Mouse (Mus musculus) heart, embryonic 11.5 days (tissue): ENCODE data around the gene Tekt5. TPM values are rescaled to one million over a fixed set of nuclear protein-coding genes. Genes with fewer than 3 reads are reported as not detected.

Experiments
- ATAC-seq: fragments of 200-750 bp; cut with Nextera tagmentation; replicated peaks from 2 replicates; pipeline ENCODE4 v1.8.0; 2017; ENCODE audit warnings: moderate library complexity; ENCODE audit not compliant: insufficient number of reproducible peaks, low FRiP score, low TSS enrichment
- H3K27ac ChIP-seq: fragments of 300-500 bp; sonication (generic); 2 replicates; pipeline ENCODE4 v1.5.1; 2014; ENCODE audit warnings: mild to moderate bottlenecking, low read depth, low read length
- H3K27me3 ChIP-seq: fragments of 300-500 bp; sonication (generic); 2 replicates; pipeline ENCODE4 v1.6.1; 2014; ENCODE audit warnings: mild to moderate bottlenecking, low read length, mixed read lengths; ENCODE audit not compliant: control insufficient read depth, insufficient read depth
- H3K36me3 ChIP-seq: fragments of 300-500 bp; sonication (generic); 2 replicates; pipeline ENCODE4 v1.6.1; 2014; ENCODE audit warnings: mild to moderate bottlenecking, low read length, moderate library complexity, mixed read lengths; ENCODE audit not compliant: control insufficient read depth, insufficient read depth
- H3K4me1 ChIP-seq: fragments of 300-500 bp; sonication (generic); 2 replicates; pipeline ENCODE4 v1.6.1; 2014; ENCODE audit warnings: low read length; ENCODE audit not compliant: control insufficient read depth, insufficient read depth
- H3K4me2 ChIP-seq: fragments of 300-500 bp; sonication (generic); 2 replicates; pipeline ENCODE4 v1.6.1; 2014; ENCODE audit warnings: mild to moderate bottlenecking, moderate library complexity
- H3K4me3 ChIP-seq: fragments of 300-500 bp; sonication (generic); 2 replicates; pipeline ENCODE4 v1.5.1; 2014; ENCODE audit warnings: low read depth, low read length
- H3K9ac ChIP-seq: fragments of 300-500 bp; sonication (generic); 2 replicates; pipeline ENCODE4 v1.6.1; 2014; ENCODE audit warnings: mild to moderate bottlenecking, low read depth, low read length, moderate library complexity
- H3K9me3 ChIP-seq: fragments of 300-500 bp; sonication (generic); replicated peaks from 2 replicates; pipeline ENCODE4 v1.6.1; 2016; ENCODE audit warnings: low read length; ENCODE audit not compliant: control insufficient read depth
- WGBS: fragments of 180-500 bp; shearing (Covaris S2); extraction: QIAGEN DNeasy Blood & Tissue Kit; methylation state at CpG from one replicate; pipeline ENCODE4 v1.1.7; 2014; ENCODE audit not compliant: insufficient replicate concordance; 5-methylcytosine and 5-hydroxymethylcytosine counted together
- polyA plus RNA-seq: library from polyadenylated mRNA; unstranded; fragments of >200 nt; fragmentation: Nextera tagmentation; extraction: Ambion mirVana; gene quantifications from 2 replicates; pipeline ENCODE4 v1.2.1, GENCODE M21; 2014

Tekt5 gene
- polyA plus RNA-seq, 1 experiment from 2014 or later: 0.23 TPM

- peak; percentile 32; the same call in 1 of the 2 replicates for ATAC-seq
- H3K27ac ChIP-seq: no peak overlapping the region
- no peaks in the 10 kb centered on the region for H3K9me3 ChIP-seq
- no peak overlapping the region for H3K4me3 ChIP-seq
- peaks cover 18% of the 10 kb centered on the region for H3K4me1 ChIP-seq
- no peak overlapping the region for H3K9ac ChIP-seq
- H3K4me2 ChIP-seq: peak overlapping the region; percentile 33
- H3K27me3 ChIP-seq: no peaks in the 10 kb centered on the region
- 44% methylated on average over 9 of the region's 9 CpGs for WGBS
- H3K36me3 ChIP-seq: no peaks in the 10 kb centered on the region
These were observed 44.1 kb downstream of the Tekt5 start for GRCm38 (mm10) chr16:10351050-10351636.

- Histone ChIP-seq H3K4me3 (no peak overlapping the region), H3K9me3 (no peaks in the 10 kb centered on the region), H3K27me3 (no peaks in the 10 kb centered on the region), H3K4me1 (peaks cover 14% of the 10 kb centered on the region), H3K27ac (no peak overlapping the region), H3K36me3 (no peaks in the 10 kb centered on the region), H3K4me2 (no peak overlapping the region), H3K9ac (0 out of 2 replicates have a peak overlapping the region, but pooled peaks have one; percentile 10)
- ATAC-seq: no peak
- 66% methylated on average over 10 of the region's 10 CpGs for WGBS
These were observed 45.4 kb downstream of the Tekt5 start for GRCm38 (mm10) chr16:10349876-10350275.

- H3K4me2 ChIP-seq: no peak overlapping the region
- WGBS: 55% methylated on average over 5 of the region's 5 CpGs
- no peak overlapping the region for H3K27ac ChIP-seq
- no peaks in the 10 kb centered on the region for H3K9me3 ChIP-seq
- no peaks in the 10 kb centered on the region for H3K36me3 ChIP-seq
- no peaks in the 10 kb centered on the region for H3K27me3 ChIP-seq
- H3K4me1 ChIP-seq: peaks cover 14% of the 10 kb centered on the region
- no peak overlapping the region for H3K4me3 ChIP-seq
- H3K9ac ChIP-seq: 0 out of 2 replicates have a peak overlapping the region, but pooled peaks have one; percentile 10
- ATAC-seq: no peak
These were observed 45.9 kb downstream of the Tekt5 start for GRCm38 (mm10) chr16:10349436-10349835.

- 81% methylated on average over 7 of the region's 7 CpGs for WGBS
- H3K9me3 ChIP-seq: no peaks in the 10 kb centered on the region
- no peak overlapping the region for H3K9ac ChIP-seq
- no peak overlapping the region for H3K27ac ChIP-seq
- H3K4me3 ChIP-seq: no peak overlapping the region
- no peak for ATAC-seq
- peaks cover 14% of the 10 kb centered on the region for H3K4me1 ChIP-seq
- no peak overlapping the region for H3K4me2 ChIP-seq
- no peaks in the 10 kb centered on the region for H3K27me3 ChIP-seq
- no peaks in the 10 kb centered on the region for H3K36me3 ChIP-seq
These were observed 47.7 kb downstream of the Tekt5 start for GRCm38 (mm10) chr16:10347551-10347950.

- H3K4me2 ChIP-seq: no peak overlapping the region
- no peaks in the 10 kb centered on the region for H3K9me3 ChIP-seq
- no peak overlapping the region for H3K4me3 ChIP-seq
- no peaks in the 10 kb centered on the region for H3K36me3 ChIP-seq
- 67% methylated on average over 4 of the region's 4 CpGs for WGBS
- no peaks in the 10 kb centered on the region for H3K27me3 ChIP-seq
- no peak for ATAC-seq
- no peak overlapping the region for H3K27ac ChIP-seq
- peaks cover 11% of the 10 kb centered on the region for H3K4me1 ChIP-seq
- H3K9ac ChIP-seq: no peak overlapping the region
These were observed 54.2 kb downstream of the Tekt5 start for GRCm38 (mm10) chr16:10341110-10341509.

GRCm38 (mm10) chr16:10339930-10340329 is 55.4 kb downstream of the Tekt5 start:
- H3K27ac ChIP-seq: no peak overlapping the region
- no peak for ATAC-seq
- H3K4me1 ChIP-seq: peaks cover 11% of the 10 kb centered on the region
- no peaks in the 10 kb centered on the region for H3K9me3 ChIP-seq
- no peaks in the 10 kb centered on the region for H3K27me3 ChIP-seq
- H3K4me2 ChIP-seq: no peak overlapping the region
- no peak overlapping the region for H3K4me3 ChIP-seq
- WGBS: 91% methylated on average over 10 of the region's 10 CpGs
- no peaks in the 10 kb centered on the region for H3K36me3 ChIP-seq
- no peak overlapping the region for H3K9ac ChIP-seq

- Histone ChIP-seq H3K27ac (no peak overlapping the region), H3K9ac (peak overlapping the region; percentile 22; the same call in 1 of the 2 replicates), H3K27me3 (no peaks in the 10 kb centered on the region), H3K9me3 (no peaks in the 10 kb centered on the region), H3K4me1 (peaks cover 11% of the 10 kb centered on the region), H3K4me3 (no peak overlapping the region), H3K36me3 (no peaks in the 10 kb centered on the region), H3K4me2 (no peak overlapping the region)
- WGBS: 83% methylated on average over 5 of the region's 5 CpGs
- ATAC-seq: no peak
These were observed 56.7 kb downstream of the Tekt5 start for GRCm38 (mm10) chr16:10338601-10339000.

GRCm38 (mm10) chr16:10337422-10338197 is 57.7 kb downstream of the Tekt5 start:
- peak; percentile 39; the same call in 1 of the 2 replicates for ATAC-seq

More at GRCm38 (mm10) chr16:10337422-10338197, 57.7 kb downstream of the Tekt5 start:
- Histone ChIP-seq H3K27ac (peak overlapping the region; percentile 50), H3K36me3 (no peaks in the 10 kb centered on the region), H3K4me2 (no peak overlapping the region), H3K4me3 (no peak overlapping the region), H3K9ac (no peak overlapping the region), H3K27me3 (no peaks in the 10 kb centered on the region), H3K9me3 (no peaks in the 10 kb centered on the region), H3K4me1 (peaks cover 11% of the 10 kb centered on the region)
- WGBS: 45% methylated on average over 13 of the region's 13 CpGs
